Mouse (Mus musculus) hindbrain, embryonic 16.5 days (tissue): ENCODE data around the gene Abcb7. TPM values are rescaled to one million over a fixed set of nuclear protein-coding genes. Genes with fewer than 3 reads are reported as not detected.
"Not testable (repeated sequence)": the region's sequence is repeated elsewhere in the genome, so short reads cannot be mapped to it uniquely, and the experiment has no call there.

Experiments
- ATAC-seq: fragments of 200-750 bp; cut with Nextera tagmentation; 2 replicates; pipeline ENCODE4 v1.8.0; 2017; ENCODE audit warnings: moderate TSS enrichment, moderate library complexity
- H3K27ac ChIP-seq: fragments of 300-500 bp; sonication (generic); 2 replicates; pipeline ENCODE4 v1.5.1; 2014; ENCODE audit warnings: low read depth, mild to moderate bottlenecking, control low read depth, low read length, moderate library complexity
- H3K27me3 ChIP-seq: fragments of 300-500 bp; sonication (generic); replicated peaks from 2 replicates; pipeline ENCODE4 v1.6.1; 2014; ENCODE audit warnings: low read length; ENCODE audit not compliant: control insufficient read depth, insufficient read depth
- H3K36me3 ChIP-seq: fragments of 300-500 bp; sonication (generic); 2 replicates; pipeline ENCODE4 v1.6.1; 2014; ENCODE audit warnings: mild to moderate bottlenecking, low read length, moderate library complexity, mixed read lengths; ENCODE audit not compliant: control insufficient read depth, insufficient read depth
- H3K4me1 ChIP-seq: fragments of 300-500 bp; sonication (generic); 2 replicates; pipeline ENCODE4 v1.6.1; 2014; ENCODE audit warnings: low read depth, low read length; ENCODE audit not compliant: control insufficient read depth, insufficient read depth
- H3K4me2 ChIP-seq: fragments of 300-500 bp; sonication (generic); 2 replicates; pipeline ENCODE4 v1.6.1; 2014; ENCODE audit warnings: mild to moderate bottlenecking, low read length, control low read depth, moderate library complexity
- H3K4me3 ChIP-seq: fragments of 300-500 bp; sonication (generic); 2 replicates; pipeline ENCODE4 v1.5.1; 2014; ENCODE audit warnings: mild to moderate bottlenecking, low read length, control low read depth, moderate library complexity
- H3K9ac ChIP-seq: fragments of 300-500 bp; sonication (generic); 2 replicates; pipeline ENCODE4 v1.6.1; 2014; ENCODE audit warnings: low read depth, mild to moderate bottlenecking, control low read depth, low read length, moderate library complexity
- H3K9me3 ChIP-seq: fragments of 300-500 bp; sonication (generic); 2 replicates; pipeline ENCODE4 v1.6.1; 2014; ENCODE audit warnings: mild to moderate bottlenecking, low read length, moderate library complexity; ENCODE audit not compliant: control insufficient read depth
- WGBS: fragments of 180-500 bp; shearing (Covaris S2); extraction: QIAGEN DNeasy Blood & Tissue Kit; methylation state at CpG from one replicate; pipeline ENCODE4 v1.1.7; 2014; 5-methylcytosine and 5-hydroxymethylcytosine counted together
- polyA plus RNA-seq: library from polyadenylated mRNA; unstranded; fragments of >200 nt; fragmentation: Nextera tagmentation; extraction: Ambion mirVana; gene quantifications from 2 replicates; pipeline ENCODE4 v1.2.1, GENCODE M21; 2015

The Abcb7 gene
- polyA plus RNA-seq, 1 experiment from 2014 or later: 5.4 TPM

DNA sequence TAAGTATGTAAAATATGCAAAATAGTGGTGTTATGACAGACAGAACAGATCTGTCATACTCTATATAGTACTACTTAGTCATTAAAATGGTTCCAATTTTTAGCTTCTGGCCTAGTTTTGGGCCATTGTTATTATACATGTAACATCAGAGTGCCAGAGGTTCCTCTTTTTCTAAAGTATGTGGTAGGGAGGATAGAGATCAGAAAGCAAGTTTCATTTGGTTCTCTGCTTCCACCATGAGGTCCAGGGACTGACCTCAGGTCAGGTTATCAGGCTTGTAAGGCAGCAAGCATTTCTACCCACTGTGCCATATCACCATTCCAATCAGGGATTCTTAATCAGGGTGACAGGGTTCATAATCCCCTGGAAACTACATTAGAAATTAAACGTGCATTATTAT is 16.1 kb downstream of the Abcb7 start:
- no peak overlapping the region for H3K4me3 ChIP-seq
- H3K9me3 ChIP-seq: no peaks in the 10 kb centered on the region
- H3K27ac ChIP-seq: no peak overlapping the region
- no peaks in the 10 kb centered on the region for H3K36me3 ChIP-seq
- no peak overlapping the region for H3K4me2 ChIP-seq
- no peak overlapping the region for H3K9ac ChIP-seq
- no peaks in the 10 kb centered on the region; the same call in 1 of the 2 replicates for H3K27me3 ChIP-seq
- H3K4me1 ChIP-seq: no peaks in the 10 kb centered on the region
- 79% methylated on average over 1 of the region's 1 CpGs for WGBS
- no peak for ATAC-seq

DNA sequence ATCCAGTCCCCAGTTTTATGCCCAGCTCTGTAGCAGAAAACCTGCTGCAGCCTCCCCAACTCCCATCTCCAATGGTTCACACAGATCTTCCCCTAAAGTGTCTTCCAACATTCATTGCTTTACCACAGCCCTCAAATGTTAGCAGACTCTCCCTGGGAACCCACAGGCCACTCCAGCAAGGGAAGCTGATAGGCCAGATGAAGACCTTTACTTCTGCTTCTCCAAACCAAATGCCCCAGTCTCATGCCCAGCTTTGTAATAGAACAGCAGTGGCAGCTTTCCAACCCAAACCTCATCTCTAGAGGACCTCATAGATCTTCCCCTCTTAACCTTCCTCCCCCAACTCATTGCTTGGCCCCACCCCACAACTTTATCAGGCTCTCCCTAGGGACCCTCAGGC is 54.0 kb downstream of the Abcb7 start:
- Histone ChIP-seq H3K9ac (no peak overlapping the region), H3K4me2 (no peak overlapping the region), H3K4me1 (no peaks in the 10 kb centered on the region), H3K27me3 (no peaks in the 10 kb centered on the region), H3K27ac (no peak overlapping the region), H3K9me3 (no peaks in the 10 kb centered on the region), H3K36me3 (no peaks in the 10 kb centered on the region), H3K4me3 (no peak overlapping the region)
- no peak for ATAC-seq

DNA sequence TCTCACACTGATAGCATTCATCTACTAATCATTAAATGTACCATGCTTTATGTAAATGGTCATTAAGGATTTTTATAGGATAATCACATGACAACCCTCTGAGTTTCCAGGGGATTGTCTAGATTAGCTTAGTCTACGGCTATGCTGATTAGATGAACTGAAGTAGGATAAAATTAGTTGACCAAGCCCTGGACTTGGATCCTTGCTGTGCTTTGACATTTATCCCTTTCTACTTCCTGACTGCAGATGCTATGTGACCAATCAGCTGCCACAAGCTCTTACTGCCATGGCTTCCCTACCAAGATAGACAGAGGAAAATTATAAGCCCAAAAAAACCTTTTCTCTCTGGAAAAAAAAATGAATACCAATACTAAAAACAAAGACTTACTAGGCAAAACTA is 57.8 kb downstream of the Abcb7 start:
- Histone ChIP-seq H3K4me2 (no peak overlapping the region), H3K27me3 (peaks cover 2% of the 10 kb centered on the region; the same call in 1 of the 2 replicates), H3K4me1 (no peaks in the 10 kb centered on the region), H3K9me3 (no peaks in the 10 kb centered on the region), H3K36me3 (no peaks in the 10 kb centered on the region), H3K9ac (no peak overlapping the region), H3K27ac (no peak overlapping the region), H3K4me3 (no peak overlapping the region)
- 76% methylated on average over 1 of the region's 1 CpGs for WGBS
- ATAC-seq: no peak

DNA sequence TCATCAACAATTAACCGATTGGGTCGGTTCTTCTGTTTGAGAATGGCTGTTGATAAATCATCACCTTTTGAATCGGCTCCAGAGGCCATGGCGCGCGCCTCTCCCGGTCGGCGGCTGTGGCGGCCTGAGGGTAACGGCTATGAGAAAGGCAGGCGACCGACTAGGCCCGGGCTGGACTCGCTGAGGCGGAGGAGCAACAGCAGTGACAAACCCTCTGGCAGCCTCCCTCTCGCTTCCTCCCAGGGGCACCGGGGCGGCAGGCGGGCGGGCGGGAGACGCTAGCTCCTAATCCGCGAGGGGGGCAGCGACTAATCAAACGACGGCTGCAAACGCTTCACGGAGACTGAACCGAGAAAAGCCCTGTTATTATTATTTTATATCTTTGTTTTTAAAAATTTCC is 65.5 kb downstream of the Abcb7 start:
- 96% methylated on average over 22 of the region's 31 CpGs for WGBS
- not testable (repeated sequence) for H3K4me2 ChIP-seq

DNA sequence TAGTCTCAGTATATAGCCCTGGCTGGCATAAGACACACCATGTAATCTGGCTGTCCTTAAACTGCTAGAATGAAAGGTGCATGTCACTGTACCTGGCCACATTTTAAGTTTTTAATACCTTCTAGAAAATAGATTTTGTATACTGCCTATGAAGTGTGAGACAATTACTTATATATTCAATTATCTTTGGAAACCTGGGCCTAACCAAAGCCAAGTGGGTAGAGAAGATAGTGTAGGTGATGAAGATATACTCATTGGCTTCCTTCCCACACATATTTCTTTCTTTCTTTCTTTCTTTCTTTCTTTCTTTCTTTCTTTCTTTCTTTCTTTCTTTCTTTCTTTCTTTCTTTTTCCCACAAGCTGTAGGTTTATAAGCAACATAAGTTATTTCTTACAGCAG is 121.9 kb downstream of the Abcb7 start:
- no peak overlapping the region for H3K9ac ChIP-seq
- no peaks in the 10 kb centered on the region for H3K9me3 ChIP-seq
- no peak overlapping the region for H3K27ac ChIP-seq
- H3K4me3 ChIP-seq: no peak overlapping the region
- H3K4me1 ChIP-seq: no peaks in the 10 kb centered on the region
- no peaks in the 10 kb centered on the region for H3K36me3 ChIP-seq
- no peak for ATAC-seq
- no peak overlapping the region for H3K4me2 ChIP-seq
- no peaks in the 10 kb centered on the region for H3K27me3 ChIP-seq

More for the DNA sequence above, 65.5 kb downstream of the Abcb7 start:
- not testable (repeated sequence) for H3K27ac ChIP-seq, H3K4me3 ChIP-seq, H3K27me3 ChIP-seq, H3K4me1 ChIP-seq, H3K36me3 ChIP-seq, H3K9me3 ChIP-seq, H3K9ac ChIP-seq
- ATAC-seq: peak; percentile 65

DNA sequence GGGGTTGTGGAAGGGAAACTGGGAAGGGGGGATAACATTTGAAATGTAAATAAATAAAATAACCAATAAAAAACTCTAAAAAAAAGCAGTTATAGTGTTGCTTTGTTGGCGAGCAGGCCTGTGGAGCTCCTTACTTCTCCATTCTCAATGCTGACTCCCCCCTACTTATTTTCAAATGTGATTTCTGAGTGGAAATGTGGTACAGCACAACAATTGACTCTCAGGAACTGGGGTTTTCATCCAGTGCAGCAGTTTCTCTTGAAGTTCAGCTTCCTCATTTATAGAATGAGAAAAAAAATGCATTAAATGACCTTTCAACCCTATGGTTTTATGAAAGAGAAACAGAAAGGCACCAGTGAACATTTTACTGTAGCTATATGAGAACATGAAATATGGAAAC is 133.8 kb downstream of the Abcb7 start:
- Histone ChIP-seq H3K9ac (no peak overlapping the region), H3K27ac (no peak overlapping the region), H3K4me2 (no peak overlapping the region), H3K4me3 (no peak overlapping the region), H3K36me3 (no peaks in the 10 kb centered on the region), H3K27me3 (no peaks in the 10 kb centered on the region), H3K4me1 (no peaks in the 10 kb centered on the region), H3K9me3 (no peaks in the 10 kb centered on the region)
- ATAC-seq: no peak
- 92% methylated on average over 1 of the region's 1 CpGs for WGBS

DNA sequence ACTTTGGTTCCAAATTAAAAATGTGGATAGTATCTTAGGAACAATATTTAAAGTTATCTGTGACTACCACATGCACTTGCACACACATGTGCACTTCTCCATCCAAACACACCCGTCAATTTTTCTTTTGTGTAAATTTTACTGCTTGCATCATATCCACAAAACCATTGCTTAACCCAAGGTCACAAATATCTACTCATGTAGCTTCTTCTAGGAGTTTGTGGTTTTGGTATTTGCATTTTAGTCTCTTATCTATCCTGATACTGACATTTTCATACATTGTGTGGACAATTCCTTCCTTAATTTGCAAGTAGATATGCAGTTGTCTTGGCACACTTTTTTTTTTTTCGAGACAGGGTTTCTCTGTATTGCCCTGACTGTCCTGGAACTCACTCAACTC is 149.3 kb downstream of the Abcb7 start:
- Histone ChIP-seq H3K27ac (no peak overlapping the region), H3K9me3 (no peaks in the 10 kb centered on the region), H3K9ac (no peak overlapping the region), H3K36me3 (no peaks in the 10 kb centered on the region), H3K4me3 (no peak overlapping the region), H3K4me2 (no peak overlapping the region), H3K4me1 (no peaks in the 10 kb centered on the region), H3K27me3 (no peaks in the 10 kb centered on the region)
- ATAC-seq: no peak
- WGBS: 86% methylated on average over 2 of the region's 2 CpGs

DNA sequence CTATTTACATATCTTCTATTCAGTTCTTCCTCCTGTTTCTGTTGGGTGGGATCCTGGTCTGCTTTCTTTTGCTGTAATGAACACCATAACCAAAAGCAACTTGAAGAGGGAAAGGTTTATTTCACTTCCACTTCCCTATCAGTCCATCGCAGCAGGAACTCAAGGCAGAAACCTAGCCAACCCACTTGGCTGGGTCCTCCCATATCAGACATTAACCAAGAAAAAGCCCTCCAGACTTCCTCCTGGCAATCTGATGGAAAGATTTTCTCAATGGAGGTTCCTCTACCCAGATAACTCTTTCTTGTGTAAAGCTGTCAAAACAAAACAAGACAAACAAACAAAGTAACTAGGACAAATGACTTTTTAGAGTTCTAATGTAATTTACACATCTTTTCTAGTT is 151.2 kb downstream of the Abcb7 start:
- Histone ChIP-seq H3K9me3 (no peaks in the 10 kb centered on the region), H3K9ac (no peak overlapping the region), H3K4me2 (no peak overlapping the region), H3K36me3 (no peaks in the 10 kb centered on the region), H3K27ac (no peak overlapping the region), H3K4me1 (no peaks in the 10 kb centered on the region), H3K4me3 (no peak overlapping the region), H3K27me3 (no peaks in the 10 kb centered on the region)
- ATAC-seq: no peak
- WGBS: 78% methylated on average over 1 of the region's 1 CpGs

DNA sequence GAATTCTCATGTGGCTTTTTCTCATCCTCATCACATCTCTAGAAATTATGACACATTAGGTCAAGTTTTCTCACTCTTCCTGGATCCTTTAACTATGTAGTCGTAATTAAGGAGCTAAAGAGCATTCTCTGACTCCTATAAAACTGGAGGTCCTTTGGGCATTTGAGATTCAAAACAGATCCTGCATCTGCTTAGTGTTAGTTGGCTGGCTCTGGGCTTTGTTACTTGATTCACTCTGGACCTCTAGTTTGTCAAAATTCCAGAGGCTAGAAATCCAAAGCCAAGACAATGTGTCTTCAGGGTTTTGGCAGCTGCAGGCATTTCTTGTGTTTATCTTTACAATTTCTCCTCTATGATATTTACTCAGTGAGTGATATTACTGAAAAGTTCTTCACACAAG is 157.1 kb downstream of the Abcb7 start:
- no peaks in the 10 kb centered on the region for H3K4me1 ChIP-seq
- H3K4me2 ChIP-seq: no peak overlapping the region
- no peak for ATAC-seq
- H3K36me3 ChIP-seq: no peaks in the 10 kb centered on the region
- H3K27me3 ChIP-seq: no peaks in the 10 kb centered on the region
- no peak overlapping the region for H3K27ac ChIP-seq
- no peaks in the 10 kb centered on the region for H3K9me3 ChIP-seq
- 48% methylated on average over 1 of the region's 1 CpGs for WGBS
- no peak overlapping the region for H3K9ac ChIP-seq
- H3K4me3 ChIP-seq: no peak overlapping the region
